Mouse (Mus musculus): Measurements from ENCODE around the gene Yif1b.

Yif1b gene

GRCm38 (mm10) chr7:29281201-29282073 is 43.3 kb downstream of the Yif1b start, which contains the start of gene Spint2:
Gene Spint2, minus strand, starts transcription at chr7:29281912.
- DNase-seq (ENCODE audit: low spot score): peak; percentile 70

- DNase-seq (ENCODE audit: low spot score): no peak
These were observed 44.0 kb downstream of the Yif1b start for GRCm38 (mm10) chr7:29282074-29282554.

GRCm38 (mm10) chr7:29283876-29284275 is 45.7 kb downstream of the Yif1b start:
- no peak for DNase-seq (ENCODE audit: low spot score)

- DNase-seq (ENCODE audit: low spot score): no peak
These were observed 46.4 kb downstream of the Yif1b start for GRCm38 (mm10) chr7:29284523-29284922.

GRCm38 (mm10) chr7:29287481-29287880 is 49.4 kb downstream of the Yif1b start:
- no peak for DNase-seq (ENCODE audit: low spot score)

GRCm38 (mm10) chr7:29288079-29288478 is 50.0 kb downstream of the Yif1b start:
- no peak for DNase-seq (ENCODE audit: low spot score)

GRCm38 (mm10) chr7:29288942-29289638 is 51.0 kb downstream of the Yif1b start, which contains the start of gene Ppp1r14a:
Gene Ppp1r14a, plus strand, starts transcription at chr7:29289308.
- peak; percentile 84 for DNase-seq (ENCODE audit: low spot score)

GRCm38 (mm10) chr7:29289856-29290255 is 51.7 kb downstream of the Yif1b start:
- no peak for DNase-seq (ENCODE audit: low spot score)

- DNase-seq (ENCODE audit: low spot score): no peak
These were observed 52.8 kb downstream of the Yif1b start for GRCm38 (mm10) chr7:29290691-29291485.

- DNase-seq (ENCODE audit: low spot score): no peak
These were observed 53.7 kb downstream of the Yif1b start for GRCm38 (mm10) chr7:29291616-29292457.

GRCm38 (mm10) chr7:29292458-29293098 is 54.4 kb downstream of the Yif1b start:
- no peak for DNase-seq (ENCODE audit: low spot score)

- DNase-seq (ENCODE audit: low spot score): no peak
These were observed 55.3 kb downstream of the Yif1b start for GRCm38 (mm10) chr7:29293131-29294065.

- no peak for DNase-seq (ENCODE audit: low spot score)
These were observed 56.1 kb downstream of the Yif1b start for GRCm38 (mm10) chr7:29294111-29294761.

GRCm38 (mm10) chr7:29295861-29296647 is 57.9 kb downstream of the Yif1b start:
- no peak for DNase-seq (ENCODE audit: low spot score)

- DNase-seq (ENCODE audit: low spot score): no peak
These were observed 58.9 kb downstream of the Yif1b start for GRCm38 (mm10) chr7:29296998-29297397.

Data from ovary, postnatal 14 days (tissue).